Mouse (Mus musculus): ENCODE data around the gene Mllt10. TPM values are rescaled to one million over a fixed set of nuclear protein-coding genes. Genes with fewer than 3 reads are reported as not detected.

Mllt10 gene
- total and polyA plus RNA-seq, 2 experiments from 2014 or later, result 27.4 to 31.3 TPM

- H3K36me3 ChIP-seq (ENCODE audit: insufficient read depth), result peaks cover 50% of the 10 kb centered on the region
Measured at GRCm38 (mm10) chr2:18214031-18214430, 159.0 kb downstream of the Mllt10 start.

GRCm38 (mm10) chr2:18217867-18218266, 162.8 kb downstream of the Mllt10 start:
- no peaks in the 10 kb centered on the region for H3K9me3 ChIP-seq (ENCODE audit: low read length)
- no peaks in the 10 kb centered on the region for H3K4me1 ChIP-seq (ENCODE audit: insufficient read depth)
- H3K4me3 ChIP-seq (ENCODE audit: low read depth, low read length), result no peak overlapping the region
- no peak overlapping the region for H3K27ac ChIP-seq (ENCODE audit: low read depth, low read length)
- no peak for DNase-seq
- TF ChIP-seq CTCF (IDR thresholded peaks at IDR 0.05; ENCODE audit: low read depth), result peak; percentile 19; the same call in 1 of the 2 replicates
- 77% methylated on average over 3 of the region's 3 CpGs for WGBS
- H3K4me2 ChIP-seq (ENCODE audit: low read depth), result no peak overlapping the region
- peak; percentile 40 for ATAC-seq
- H3K9ac ChIP-seq, result no peak overlapping the region
- peaks cover 39% of the 10 kb centered on the region for H3K36me3 ChIP-seq (ENCODE audit: insufficient read depth)
- H3K27me3 ChIP-seq (ENCODE audit: insufficient read depth, low read length), result no peaks in the 10 kb centered on the region

More at GRCm38 (mm10) chr2:18214031-18214430, 159.0 kb downstream of the Mllt10 start:
- H3K27me3 ChIP-seq (ENCODE audit: insufficient read depth, low read length), result no peaks in the 10 kb centered on the region
- H3K4me3 ChIP-seq (ENCODE audit: low read depth, low read length), result no peak overlapping the region
- H3K9ac ChIP-seq, result no peak overlapping the region
- TF ChIP-seq CTCF (IDR thresholded peaks at IDR 0.05; ENCODE audit: low read depth), result no peak
- no peak overlapping the region for H3K4me2 ChIP-seq (ENCODE audit: low read depth)
- H3K9me3 ChIP-seq (ENCODE audit: low read length), result no peaks in the 10 kb centered on the region
- ATAC-seq, result no peak
- 85% methylated on average over 2 of the region's 2 CpGs for WGBS
- no peak for DNase-seq
- no peaks in the 10 kb centered on the region for H3K4me1 ChIP-seq (ENCODE audit: insufficient read depth)
- H3K27ac ChIP-seq (ENCODE audit: low read depth, low read length), result no peak overlapping the region

- H3K36me3 ChIP-seq (ENCODE audit: insufficient read depth), result peaks cover 36% of the 10 kb centered on the region
- no peaks in the 10 kb centered on the region for H3K9me3 ChIP-seq (ENCODE audit: low read length)
- no peak overlapping the region for H3K27ac ChIP-seq (ENCODE audit: low read depth, low read length)
- no peak overlapping the region for H3K4me2 ChIP-seq (ENCODE audit: low read depth)
- H3K4me1 ChIP-seq (ENCODE audit: insufficient read depth), result no peaks in the 10 kb centered on the region
- 60% methylated on average over 5 of the region's 5 CpGs for WGBS
- DNase-seq, result no peak
- H3K9ac ChIP-seq, result no peak overlapping the region
- no peak for TF ChIP-seq CTCF (IDR thresholded peaks at IDR 0.05; ENCODE audit: low read depth)
- H3K4me3 ChIP-seq (ENCODE audit: low read depth, low read length), result no peak overlapping the region
- ATAC-seq, result no peak
- H3K27me3 ChIP-seq (ENCODE audit: insufficient read depth, low read length), result no peaks in the 10 kb centered on the region
Measured at GRCm38 (mm10) chr2:18218500-18218899, 163.5 kb downstream of the Mllt10 start.

- Histone ChIP-seq H3K27ac (ENCODE audit: low read depth, low read length) (no peak overlapping the region), H3K9ac (no peak overlapping the region), H3K27me3 (ENCODE audit: insufficient read depth, low read length) (no peaks in the 10 kb centered on the region), H3K9me3 (ENCODE audit: low read length) (no peaks in the 10 kb centered on the region), H3K4me1 (ENCODE audit: insufficient read depth) (no peaks in the 10 kb centered on the region), H3K36me3 (ENCODE audit: insufficient read depth) (peaks cover 32% of the 10 kb centered on the region), H3K4me3 (ENCODE audit: low read depth, low read length) (no peak overlapping the region), H3K4me2 (ENCODE audit: low read depth) (no peak overlapping the region)
- DNase-seq, result no peak
- WGBS, result 71% methylated on average over 8 of the region's 8 CpGs
- TF ChIP-seq CTCF (IDR thresholded peaks at IDR 0.05; ENCODE audit: low read depth), result no peak
- ATAC-seq, result no peak
Measured at GRCm38 (mm10) chr2:18219136-18219535, 164.1 kb downstream of the Mllt10 start.

GRCm38 (mm10) chr2:18219569-18219968, 164.5 kb downstream of the Mllt10 start:
- H3K27ac ChIP-seq (ENCODE audit: low read depth, low read length), result no peak overlapping the region
- no peak overlapping the region for H3K9ac ChIP-seq
- no peak for DNase-seq
- no peak for TF ChIP-seq CTCF (IDR thresholded peaks at IDR 0.05; ENCODE audit: low read depth)
- no peak overlapping the region for H3K4me2 ChIP-seq (ENCODE audit: low read depth)
- no peaks in the 10 kb centered on the region for H3K9me3 ChIP-seq (ENCODE audit: low read length)
- H3K36me3 ChIP-seq (ENCODE audit: insufficient read depth), result peaks cover 27% of the 10 kb centered on the region
- H3K4me3 ChIP-seq (ENCODE audit: low read depth, low read length), result no peak overlapping the region
- H3K4me1 ChIP-seq (ENCODE audit: insufficient read depth), result no peaks in the 10 kb centered on the region
- WGBS, result 79% methylated on average over 13 of the region's 13 CpGs
- H3K27me3 ChIP-seq (ENCODE audit: insufficient read depth, low read length), result no peaks in the 10 kb centered on the region
- ATAC-seq, result no peak

- Histone ChIP-seq H3K27me3 (ENCODE audit: insufficient read depth, low read length) (no peaks in the 10 kb centered on the region), H3K36me3 (ENCODE audit: insufficient read depth) (no peaks in the 10 kb centered on the region), H3K4me2 (ENCODE audit: low read depth) (no peak overlapping the region), H3K4me1 (ENCODE audit: insufficient read depth) (no peaks in the 10 kb centered on the region), H3K27ac (ENCODE audit: low read depth, low read length) (no peak overlapping the region), H3K9me3 (ENCODE audit: low read length) (no peaks in the 10 kb centered on the region), H3K4me3 (ENCODE audit: low read depth, low read length) (no peak overlapping the region), H3K9ac (no peak overlapping the region)
- DNase-seq (no peak), ATAC-seq (no peak)
- no peak for TF ChIP-seq CTCF (IDR thresholded peaks at IDR 0.05; ENCODE audit: low read depth)
- WGBS, result 78% methylated on average over 8 of the region's 8 CpGs
Measured at GRCm38 (mm10) chr2:18228486-18229062, 173.5 kb downstream of the Mllt10 start.

GRCm38 (mm10) chr2:18229279-18229678, 174.2 kb downstream of the Mllt10 start:
- Histone ChIP-seq H3K9ac (no peak overlapping the region), H3K4me2 (ENCODE audit: low read depth) (no peak overlapping the region), H3K4me1 (ENCODE audit: insufficient read depth) (no peaks in the 10 kb centered on the region), H3K4me3 (ENCODE audit: low read depth, low read length) (no peak overlapping the region), H3K27ac (ENCODE audit: low read depth, low read length) (no peak overlapping the region), H3K36me3 (ENCODE audit: insufficient read depth) (no peaks in the 10 kb centered on the region), H3K27me3 (ENCODE audit: insufficient read depth, low read length) (no peaks in the 10 kb centered on the region), H3K9me3 (ENCODE audit: low read length) (no peaks in the 10 kb centered on the region)
- no peak for ATAC-seq
- TF ChIP-seq CTCF (IDR thresholded peaks at IDR 0.05; ENCODE audit: low read depth), result no peak
- DNase-seq, result no peak
- 20% methylated on average over 2 of the region's 2 CpGs for WGBS
